Mouse (Mus musculus) MEL (cell line): ENCODE data around the gene Flad1. TPM values are rescaled to one million over a fixed set of nuclear protein-coding genes. Genes with fewer than 3 reads are reported as not detected.

Experiments
- DNase-seq: peaks from one replicate; pipeline ENCODE4 v3.0.0; 2011; ENCODE audit warnings: low read depth, low spot score
- H3K27ac ChIP-seq: 2 replicates; pipeline ENCODE4 v1.5.1; 2012; ENCODE audit warnings: low read depth, mild to moderate bottlenecking, control low read depth, low read length, moderate library complexity; ENCODE audit not compliant: control insufficient read depth
- H3K27me3 ChIP-seq, 2 experiments: fragments of 150-350 bp in 1 of 2; sonication (generic) in 1 of 2; 2 replicates each; pipeline ENCODE4 v1.6.1; 2012; ENCODE audit warnings: low read length in 2 of 2, mild to moderate bottlenecking in 2 of 2, improper control_type of control experiment in 1 of 2, moderate library complexity in 1 of 2; ENCODE audit not compliant: insufficient read depth in 2 of 2, control insufficient read depth in 1 of 2
- H3K36me3 ChIP-seq, 2 experiments: 2 replicates each; pipeline ENCODE4 v1.6.1; 2012 to 2014; ENCODE audit warnings: low read length in 2 of 2, improper control_type of control experiment in 1 of 2, inconsistent platforms in 1 of 2, mild to moderate bottlenecking in 1 of 2; ENCODE audit not compliant: insufficient read depth in 2 of 2, control insufficient read depth in 1 of 2
- H3K4me1 ChIP-seq, 2 experiments: fragments of 150-350 bp in 1 of 2; sonication (generic) in 1 of 2; 2 replicates each; pipeline ENCODE4 v1.6.1; 2012; ENCODE audit warnings: low read length in 2 of 2, improper control_type of control experiment in 1 of 2, mild to moderate bottlenecking in 1 of 2; ENCODE audit not compliant: insufficient read depth in 2 of 2, control insufficient read depth in 1 of 2
- H3K4me3 ChIP-seq, 2 experiments: fragments of 150-350 bp in 1 of 2; sonication (generic) in 1 of 2; 2 replicates each; pipeline ENCODE4 v1.5.1; 2012; ENCODE audit warnings: low read depth in 2 of 2, low read length in 2 of 2, mild to moderate bottlenecking in 2 of 2, moderate library complexity in 2 of 2, control low read depth in 1 of 2, improper control_type of control experiment in 1 of 2; ENCODE audit not compliant: control insufficient read depth in 1 of 2, insufficient read depth in 1 of 2
- H3K79me2 ChIP-seq: 2 replicates; pipeline ENCODE4 v1.6.1; 2012; ENCODE audit warnings: mild to moderate bottlenecking, low read length, moderate library complexity; ENCODE audit not compliant: control insufficient read depth, poor library complexity, insufficient read depth
- H3K9ac ChIP-seq: 2 replicates; pipeline ENCODE4 v1.6.1; 2012; ENCODE audit warnings: low read depth, mild to moderate bottlenecking, control low read depth, low read length, moderate library complexity; ENCODE audit not compliant: control insufficient read depth, poor library complexity, severe bottlenecking
- H3K9me3 ChIP-seq: fragments of 150-350 bp; sonication (generic); replicated peaks from 2 replicates; pipeline ENCODE4 v1.6.1; 2012; ENCODE audit warnings: mild to moderate bottlenecking, low read length, improper control_type of control experiment, moderate library complexity; ENCODE audit not compliant: insufficient read depth
- CHD1 ChIP-seq: IDR thresholded peaks from 2 replicates; pipeline ENCODE4 v1.6.1; 2012; ENCODE audit warnings: low read depth, mild to moderate bottlenecking, inconsistent platforms, low read length, improper control_type of control experiment
- E2F4 ChIP-seq: IDR thresholded peaks from 2 replicates; pipeline ENCODE4 v1.6.1; 2011; ENCODE audit warnings: low read depth, low read length, improper control_type of control experiment, borderline replicate concordance
- EP300 ChIP-seq, 2 experiments: IDR thresholded peaks; 2 replicates each; pipeline ENCODE4 v1.6.1; 2011; ENCODE audit warnings: improper control_type of control experiment in 2 of 2, low read length in 2 of 2, low read depth in 1 of 2, mild to moderate bottlenecking in 1 of 2
- ETS1 ChIP-seq: IDR thresholded peaks from 2 replicates; pipeline ENCODE4 v1.6.1; 2012; ENCODE audit warnings: low read depth, mild to moderate bottlenecking, inconsistent platforms, low read length, improper control_type of control experiment, moderate library complexity
- GABPA ChIP-seq: IDR thresholded peaks from 2 replicates; pipeline ENCODE4 v1.6.1; 2012; ENCODE audit warnings: low read depth, mild to moderate bottlenecking, inconsistent platforms, low read length, improper control_type of control experiment, moderate library complexity
- GATA1 ChIP-seq: IDR thresholded peaks from 2 replicates; pipeline ENCODE4 v1.6.1; 2011; ENCODE audit warnings: low read depth, low read length, improper control_type of control experiment
- KAT2A ChIP-seq: conservative IDR thresholded peaks from 2 replicates; pipeline ENCODE4 v1.6.1; 2012; ENCODE audit warnings: low read depth, low read length, improper control_type of control experiment, inconsistent platforms
- MAFK ChIP-seq: IDR thresholded peaks from 2 replicates; pipeline ENCODE4 v1.6.1; 2011; ENCODE audit warnings: low read depth, mild to moderate bottlenecking, low read length, improper control_type of control experiment, borderline replicate concordance
- MEF2A ChIP-seq: IDR thresholded peaks from 2 replicates; pipeline ENCODE4 v1.6.1; 2014; ENCODE audit warnings: low read depth, mild to moderate bottlenecking, inconsistent platforms, low read length, improper control_type of control experiment; ENCODE audit not compliant: poor library complexity, insufficient replicate concordance, severe bottlenecking; ENCODE audit errors: extremely low read depth
- POLR2A ChIP-seq, 2 experiments: IDR thresholded peaks; 2 replicates each; pipeline ENCODE4 v1.6.1; 2011 to 2012; ENCODE audit warnings: low read length in 2 of 2, mild to moderate bottlenecking in 2 of 2, control low read depth in 1 of 2, improper control_type of control experiment in 1 of 2, low read depth in 1 of 2, moderate library complexity in 1 of 2; ENCODE audit not compliant: control insufficient read depth in 1 of 2, insufficient read depth in 1 of 2, poor library complexity in 1 of 2
- POLR2AphosphoS2 ChIP-seq: IDR thresholded peaks from 2 replicates; pipeline ENCODE4 v1.6.1; 2011; ENCODE audit warnings: low read length, improper control_type of control experiment
- POLR2AphosphoS5 ChIP-seq: IDR thresholded peaks from 2 replicates; pipeline ENCODE4 v1.6.1; 2012; ENCODE audit warnings: low read depth, borderline replicate concordance, mild to moderate bottlenecking, inconsistent platforms, low read length, moderate library complexity, mixed read lengths
- RCOR1 ChIP-seq: IDR thresholded peaks from 2 replicates; pipeline ENCODE4 v1.6.1; 2012; ENCODE audit warnings: low read depth, mild to moderate bottlenecking, inconsistent platforms, low read length, improper control_type of control experiment
- SIN3A ChIP-seq: IDR thresholded peaks from 2 replicates; pipeline ENCODE4 v1.6.1; 2012; ENCODE audit warnings: low read length, improper control_type of control experiment, inconsistent platforms
- TAL1 ChIP-seq: IDR thresholded peaks from 2 replicates; pipeline ENCODE4 v1.6.1; 2012; ENCODE audit warnings: mild to moderate bottlenecking, inconsistent platforms, low read length, moderate library complexity, mixed read lengths
- TBP ChIP-seq: IDR thresholded peaks from 2 replicates; pipeline ENCODE4 v1.8.0; 2011; ENCODE audit warnings: low read depth, low read length, improper control_type of control experiment
- UBTF ChIP-seq: IDR thresholded peaks from 2 replicates; pipeline ENCODE4 v1.6.1; 2012; ENCODE audit warnings: low read depth, mild to moderate bottlenecking, inconsistent platforms, low read length, improper control_type of control experiment, moderate library complexity, borderline replicate concordance; ENCODE audit not compliant: insufficient read depth
- USF2 ChIP-seq, 2 experiments: IDR thresholded peaks; 2 replicates each; pipeline ENCODE4 v1.6.1; 2011 to 2012; ENCODE audit warnings: improper control_type of control experiment in 2 of 2, low read length in 2 of 2, borderline replicate concordance in 1 of 2, inconsistent platforms in 1 of 2, low read depth in 1 of 2, mild to moderate bottlenecking in 1 of 2; ENCODE audit not compliant: insufficient read depth in 1 of 2
- ZC3H11A ChIP-seq: IDR thresholded peaks from 2 replicates; pipeline ENCODE4 v1.6.1; 2012; ENCODE audit warnings: low read depth, mild to moderate bottlenecking, inconsistent platforms, low read length, improper control_type of control experiment
- ZKSCAN1 ChIP-seq: IDR thresholded peaks from 2 replicates; pipeline ENCODE4 v1.6.1; 2012; ENCODE audit warnings: low read depth, mild to moderate bottlenecking, inconsistent platforms, low read length, improper control_type of control experiment, moderate library complexity
- ZNF384 ChIP-seq: IDR thresholded peaks from 2 replicates; pipeline ENCODE4 v1.6.1; 2012; ENCODE audit warnings: low read depth, mild to moderate bottlenecking, inconsistent platforms, low read length, improper control_type of control experiment
- polyA plus RNA-seq, 2 experiments: library from polyadenylated mRNA; stranded (reverse) in 1 of 2; unstranded in 1 of 2; fragments of >175 nt in 1 of 2; fragments of >200 nt in 1 of 2; gene quantifications; 2 replicates each; pipeline versions ENCODE4 v1.2.1 to v1.2.4; 2012; ENCODE audit warnings: low replicate concordance in 2 of 2, low read depth in 1 of 2; ENCODE audit not compliant: insufficient read length in 2 of 2, insufficient read depth in 1 of 2, missing spikeins in 1 of 2
- total RNA-seq: library from RNA; depleted of rRNA; stranded (reverse); fragments of 300-350 nt; gene quantifications from 2 replicates; pipeline ENCODE4 v1.2.3, GENCODE M21; 2012

Flad1 gene
- total and polyA plus RNA-seq, 3 experiments, result 42.9 to 54.2 TPM; not detected in 1

GRCm38 (mm10) chr3:89434532-89434931 is 22.9 kb upstream of the Flad1 start:
- Histone ChIP-seq H3K4me3 (no peak overlapping the region), H3K79me2 (peaks cover 14% of the 10 kb centered on the region), H3K4me1 (peaks cover 6 to 16% of the 10 kb centered on the region in 2 experiments), H3K9me3 (no peaks in the 10 kb centered on the region), H3K27me3 (no peaks in the 10 kb centered on the region), H3K9ac (no peak overlapping the region), H3K27ac (no peak overlapping the region), H3K36me3 (peaks cover 0 to 17% of the 10 kb centered on the region in 2 experiments; a peak in 2 of 4 replicates)
- no peak for TF ChIP-seq CHD1
- TF ChIP-seq SIN3A, result no peak
- DNase-seq, result no peak

GRCm38 (mm10) chr3:89432606-89433005 is 20.9 kb upstream of the Flad1 start:
- TF ChIP-seq GABPA (no peak), EP300 (IDR thresholded peaks at IDR 0.05; ENCODE audit: low read depth in 1 of 2, low read length in 2 of 2) (no peak), TBP (no peak)
- H3K4me3 ChIP-seq, result no peak overlapping the region
- peaks cover 6 to 16% of the 10 kb centered on the region in 2 experiments for H3K4me1 ChIP-seq
- H3K27me3 ChIP-seq, result no peaks in the 10 kb centered on the region
- DNase-seq, result no peak
- H3K9me3 ChIP-seq, result no peaks in the 10 kb centered on the region
- H3K27ac ChIP-seq, result no peak overlapping the region
- peaks cover 0 to 17% of the 10 kb centered on the region in 2 experiments; a peak in 2 of 4 replicates for H3K36me3 ChIP-seq
- peaks cover 14% of the 10 kb centered on the region for H3K79me2 ChIP-seq
- H3K9ac ChIP-seq, result no peak overlapping the region

- H3K36me3 ChIP-seq, result peaks cover 0 to 10% of the 10 kb centered on the region in 2 experiments; a peak in 2 of 4 replicates
- peaks cover 6 to 7% of the 10 kb centered on the region in 2 experiments for H3K4me1 ChIP-seq
- H3K9ac ChIP-seq, result peak within 1 kb of the TSS; percentile 80
- no peaks in the 10 kb centered on the region for H3K27me3 ChIP-seq
- peaks cover 14% of the 10 kb centered on the region for H3K79me2 ChIP-seq
- H3K4me3 ChIP-seq, result peak within 1 kb of the TSS; percentile 68 to 89
- no peaks in the 10 kb centered on the region for H3K9me3 ChIP-seq
- DNase-seq, result peak; percentile 99
- peak within 1 kb of the TSS; percentile 64 for H3K27ac ChIP-seq
- no peak for TF ChIP-seq MAFK
- TF ChIP-seq ZKSCAN1, result peak; percentile 40; the same call in 1 of the 2 replicates
- no peak for TF ChIP-seq MEF2A
- peak; percentile 36; the same call in 1 of the 2 replicates for TF ChIP-seq GATA1
- TF ChIP-seq ETS1, result peak; percentile 20; the same call in 1 of the 2 replicates
- TF ChIP-seq UBTF, result no peak
- peak; percentile 53 for TF ChIP-seq TAL1
- TF ChIP-seq ZC3H11A, result no peak
- TF ChIP-seq POLR2AphosphoS2, result peak; percentile 100
- 0 out of 2 replicates have a peak, but pooled peaks have one; percentile 13 for TF ChIP-seq ZNF384
- TF ChIP-seq POLR2AphosphoS5, result 0 out of 2 replicates have a peak, but pooled peaks have one; percentile 42
- TF ChIP-seq RCOR1, result peak; percentile 18; the same call in 1 of the 2 replicates
- TF ChIP-seq POLR2A (IDR thresholded peaks at IDR 0.05; ENCODE audit: control insufficient read depth in 1 of 2, insufficient read depth in 1 of 2, low read depth in 1 of 2, low read length in 2 of 2, poor library complexity in 1 of 2), result peak; percentile 86 to 91
- no peak for TF ChIP-seq USF2 (IDR thresholded peaks at IDR 0.05; ENCODE audit: borderline replicate concordance in 1 of 2, insufficient read depth in 1 of 2, low read depth in 1 of 2, low read length in 2 of 2)
- peak; percentile 52; the same call in 1 of the 2 replicates for TF ChIP-seq TBP
- TF ChIP-seq KAT2A, result peak; percentile 48; the same call in 1 of the 2 replicates
- TF ChIP-seq E2F4, result no peak
- TF ChIP-seq GABPA, result no peak
- TF ChIP-seq CHD1, result peak; percentile 96; the same call in 1 of the 2 replicates
Measured at GRCm38 (mm10) chr3:89430171-89431159, 18.8 kb upstream of the Flad1 start, which contains the start of gene Pygo2. Gene Pygo2 (plus strand): TSS chr3:89430214.
